Mouse (Mus musculus): ENCODE measurements around the gene Usp20. TPM values are rescaled to one million over a fixed set of nuclear protein-coding genes. Genes with fewer than 3 reads are reported as not detected.

The Usp20 gene
- polyA plus RNA-seq, 1 experiment from 2014 or later = 11.5 TPM

- Histone ChIP-seq H3K9ac (ENCODE audit: low read depth, low read length) (no peak overlapping the region), H3K36me3 (ENCODE audit: control insufficient read depth, insufficient read depth, low read length) (peaks cover 16% of the 10 kb centered on the region), H3K4me1 (replicated peaks; ENCODE audit: control insufficient read depth, insufficient read depth, low read length) (no peaks in the 10 kb centered on the region), H3K4me3 (ENCODE audit: low read depth, low read length) (no peak overlapping the region), H3K27ac (ENCODE audit: low read depth, low read length) (no peak overlapping the region), H3K4me2 (no peak overlapping the region), H3K27me3 (replicated peaks; ENCODE audit: control insufficient read depth, insufficient read depth, low read length) (no peaks in the 10 kb centered on the region), H3K9me3 (ENCODE audit: control insufficient read depth, low read length) (no peaks in the 10 kb centered on the region)
- no peak for ATAC-seq (replicated peaks; ENCODE audit: low FRiP score)
- DNase-seq (ENCODE audit: low spot score) = no peak
- WGBS = 81% methylated on average over 8 of the region's 8 CpGs
Observed at GRCm38 (mm10) chr2:31019011-31019410, 36.9 kb downstream of the Usp20 start.

- WGBS = 97% methylated on average over 2 of the region's 2 CpGs
- no peak overlapping the region for H3K4me2 ChIP-seq
- ATAC-seq (replicated peaks; ENCODE audit: low FRiP score) (no peak), DNase-seq (ENCODE audit: low spot score) (no peak)
- H3K27ac ChIP-seq (ENCODE audit: low read depth, low read length) = no peak overlapping the region
- peaks cover 16% of the 10 kb centered on the region for H3K36me3 ChIP-seq (ENCODE audit: control insufficient read depth, insufficient read depth, low read length)
- H3K4me1 ChIP-seq (replicated peaks; ENCODE audit: control insufficient read depth, insufficient read depth, low read length) = no peaks in the 10 kb centered on the region
- no peaks in the 10 kb centered on the region for H3K27me3 ChIP-seq (replicated peaks; ENCODE audit: control insufficient read depth, insufficient read depth, low read length)
- no peak overlapping the region for H3K4me3 ChIP-seq (ENCODE audit: low read depth, low read length)
- H3K9ac ChIP-seq (ENCODE audit: low read depth, low read length) = no peak overlapping the region
- H3K9me3 ChIP-seq (ENCODE audit: control insufficient read depth, low read length) = no peaks in the 10 kb centered on the region
Observed at GRCm38 (mm10) chr2:31020202-31020601, 38.1 kb downstream of the Usp20 start.

DNA sequence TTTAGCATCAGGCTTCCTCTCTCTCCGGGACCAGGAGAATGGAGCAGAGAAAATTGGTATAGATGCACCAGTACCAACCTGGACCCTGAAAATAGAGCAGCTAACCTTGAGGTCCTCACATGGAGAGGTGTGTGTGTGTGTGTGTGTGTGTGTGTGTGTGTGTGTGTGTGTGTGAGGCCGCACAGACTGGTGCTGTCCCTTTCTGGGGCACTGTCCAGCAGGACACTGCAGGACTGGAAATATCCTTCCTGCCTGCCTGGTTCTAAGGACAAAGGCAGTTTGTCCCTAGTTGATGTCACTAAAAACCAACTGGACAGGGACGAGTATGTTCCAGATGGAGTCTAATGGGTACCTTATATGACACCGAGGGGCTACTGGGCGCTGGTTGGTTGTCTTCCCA is 41.9 kb downstream of the Usp20 start:
- DNase-seq (ENCODE audit: low spot score) (no peak), ATAC-seq (replicated peaks; ENCODE audit: low FRiP score) (no peak)
- Histone ChIP-seq H3K4me1 (replicated peaks; ENCODE audit: control insufficient read depth, insufficient read depth, low read length) (no peaks in the 10 kb centered on the region), H3K9ac (ENCODE audit: low read depth, low read length) (no peak overlapping the region), H3K9me3 (ENCODE audit: control insufficient read depth, low read length) (no peaks in the 10 kb centered on the region), H3K4me2 (no peak overlapping the region), H3K27me3 (replicated peaks; ENCODE audit: control insufficient read depth, insufficient read depth, low read length) (no peaks in the 10 kb centered on the region), H3K4me3 (ENCODE audit: low read depth, low read length) (no peak overlapping the region), H3K36me3 (ENCODE audit: control insufficient read depth, insufficient read depth, low read length) (peaks cover 10% of the 10 kb centered on the region), H3K27ac (ENCODE audit: low read depth, low read length) (no peak overlapping the region)
- WGBS = 71% methylated on average over 5 of the region's 5 CpGs

GRCm38 (mm10) chr2:31024618-31025370 is 42.7 kb downstream of the Usp20 start:
- DNase-seq (ENCODE audit: low spot score) (peak; percentile 49), ATAC-seq (replicated peaks; ENCODE audit: low FRiP score) (0 out of 2 replicates have a peak, but pooled peaks have one; percentile 36)
- no peaks in the 10 kb centered on the region for H3K9me3 ChIP-seq (ENCODE audit: control insufficient read depth, low read length)
- H3K9ac ChIP-seq (ENCODE audit: low read depth, low read length) = no peak overlapping the region
- no peaks in the 10 kb centered on the region for H3K27me3 ChIP-seq (replicated peaks; ENCODE audit: control insufficient read depth, insufficient read depth, low read length)
- H3K4me2 ChIP-seq = no peak overlapping the region
- no peaks in the 10 kb centered on the region for H3K4me1 ChIP-seq (replicated peaks; ENCODE audit: control insufficient read depth, insufficient read depth, low read length)
- 27% methylated on average over 5 of the region's 5 CpGs for WGBS
- H3K36me3 ChIP-seq (ENCODE audit: control insufficient read depth, insufficient read depth, low read length) = peaks cover 9% of the 10 kb centered on the region
- no peak overlapping the region for H3K4me3 ChIP-seq (ENCODE audit: low read depth, low read length)
- no peak overlapping the region for H3K27ac ChIP-seq (ENCODE audit: low read depth, low read length)

GRCm38 (mm10) chr2:31025458-31025857 is 43.4 kb downstream of the Usp20 start:
- peaks cover 8% of the 10 kb centered on the region for H3K36me3 ChIP-seq (ENCODE audit: control insufficient read depth, insufficient read depth, low read length)
- H3K27me3 ChIP-seq (replicated peaks; ENCODE audit: control insufficient read depth, insufficient read depth, low read length) = no peaks in the 10 kb centered on the region
- no peak for ATAC-seq (replicated peaks; ENCODE audit: low FRiP score)
- H3K4me3 ChIP-seq (ENCODE audit: low read depth, low read length) = no peak overlapping the region
- H3K27ac ChIP-seq (ENCODE audit: low read depth, low read length) = no peak overlapping the region
- H3K9ac ChIP-seq (ENCODE audit: low read depth, low read length) = no peak overlapping the region
- DNase-seq (ENCODE audit: low spot score) = no peak
- H3K4me1 ChIP-seq (replicated peaks; ENCODE audit: control insufficient read depth, insufficient read depth, low read length) = no peaks in the 10 kb centered on the region
- H3K9me3 ChIP-seq (ENCODE audit: control insufficient read depth, low read length) = no peaks in the 10 kb centered on the region
- WGBS = 74% methylated on average over 3 of the region's 3 CpGs
- H3K4me2 ChIP-seq = no peak overlapping the region

DNA sequence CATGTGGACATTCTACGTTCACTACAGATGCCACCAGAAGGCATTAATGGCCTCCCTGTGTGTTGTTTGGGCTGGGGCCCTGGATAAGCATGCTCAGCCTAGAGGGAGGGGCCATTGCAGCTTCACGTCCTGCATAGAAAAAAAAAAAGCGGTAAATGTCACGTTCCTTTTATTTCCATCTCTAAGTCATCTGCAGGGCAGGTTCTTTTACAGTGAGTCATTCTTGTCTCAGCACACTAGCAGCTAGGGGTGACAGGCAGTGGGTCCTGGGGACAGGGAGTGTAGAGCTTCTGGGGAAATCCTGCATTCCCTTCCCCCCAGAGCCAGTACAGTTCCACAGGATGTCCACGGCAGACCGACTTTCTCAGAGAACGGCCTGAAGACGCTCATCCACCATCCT is 44.6 kb downstream of the Usp20 start:
- Histone ChIP-seq H3K4me2 (no peak overlapping the region), H3K9ac (ENCODE audit: low read depth, low read length) (no peak overlapping the region), H3K27me3 (replicated peaks; ENCODE audit: control insufficient read depth, insufficient read depth, low read length) (no peaks in the 10 kb centered on the region), H3K9me3 (ENCODE audit: control insufficient read depth, low read length) (no peaks in the 10 kb centered on the region), H3K4me1 (replicated peaks; ENCODE audit: control insufficient read depth, insufficient read depth, low read length) (no peaks in the 10 kb centered on the region), H3K27ac (ENCODE audit: low read depth, low read length) (no peak overlapping the region), H3K4me3 (ENCODE audit: low read depth, low read length) (no peak overlapping the region), H3K36me3 (ENCODE audit: control insufficient read depth, insufficient read depth, low read length) (peaks cover 6% of the 10 kb centered on the region; the same call in 1 of the 2 replicates)
- ATAC-seq (replicated peaks; ENCODE audit: low FRiP score) (no peak), DNase-seq (ENCODE audit: low spot score) (no peak)
- 74% methylated on average over 8 of the region's 8 CpGs for WGBS

- no peak for ATAC-seq (replicated peaks; ENCODE audit: low FRiP score)
- no peak overlapping the region for H3K27ac ChIP-seq (ENCODE audit: low read depth, low read length)
- no peak overlapping the region for H3K4me3 ChIP-seq (ENCODE audit: low read depth, low read length)
- H3K27me3 ChIP-seq (replicated peaks; ENCODE audit: control insufficient read depth, insufficient read depth, low read length) = no peaks in the 10 kb centered on the region
- no peaks in the 10 kb centered on the region for H3K4me1 ChIP-seq (replicated peaks; ENCODE audit: control insufficient read depth, insufficient read depth, low read length)
- no peak overlapping the region for H3K9ac ChIP-seq (ENCODE audit: low read depth, low read length)
- H3K36me3 ChIP-seq (ENCODE audit: control insufficient read depth, insufficient read depth, low read length) = peaks cover 31% of the 10 kb centered on the region
- H3K9me3 ChIP-seq (ENCODE audit: control insufficient read depth, low read length) = no peaks in the 10 kb centered on the region
- no peak overlapping the region for H3K4me2 ChIP-seq
- no peak for DNase-seq (ENCODE audit: low spot score)
- 88% methylated on average over 7 of the region's 7 CpGs for WGBS
Observed at GRCm38 (mm10) chr2:31031972-31032371, 49.9 kb downstream of the Usp20 start.

DNA sequence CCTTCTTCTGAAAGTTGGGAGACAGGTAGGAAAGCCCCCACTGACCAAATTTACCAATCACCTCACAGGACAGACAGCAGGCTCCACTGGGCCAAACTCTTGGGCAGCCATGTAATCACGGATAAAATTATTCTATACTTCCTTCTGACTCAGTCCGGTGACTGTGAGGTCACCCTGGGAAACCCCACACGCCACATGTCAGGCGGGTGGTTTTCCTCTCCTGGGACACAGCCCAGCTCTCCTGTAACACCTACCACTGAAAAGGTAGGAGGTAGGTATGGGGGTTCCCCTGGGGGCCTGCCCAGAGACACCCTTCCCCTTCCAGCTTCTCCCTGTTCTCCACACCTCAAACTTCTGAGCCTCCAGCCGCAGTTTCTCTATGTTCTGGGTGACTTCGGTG is 54.7 kb downstream of the Usp20 start:
- no peaks in the 10 kb centered on the region for H3K27me3 ChIP-seq (replicated peaks; ENCODE audit: control insufficient read depth, insufficient read depth, low read length)
- H3K4me2 ChIP-seq = no peak overlapping the region
- no peak overlapping the region for H3K9ac ChIP-seq (ENCODE audit: low read depth, low read length)
- DNase-seq (ENCODE audit: low spot score) = no peak
- no peak overlapping the region for H3K27ac ChIP-seq (ENCODE audit: low read depth, low read length)
- H3K9me3 ChIP-seq (ENCODE audit: control insufficient read depth, low read length) = peaks cover 2% of the 10 kb centered on the region; the same call in 1 of the 2 replicates
- H3K4me1 ChIP-seq (replicated peaks; ENCODE audit: control insufficient read depth, insufficient read depth, low read length) = no peaks in the 10 kb centered on the region
- H3K36me3 ChIP-seq (ENCODE audit: control insufficient read depth, insufficient read depth, low read length) = peaks cover 33% of the 10 kb centered on the region
- ATAC-seq (replicated peaks; ENCODE audit: low FRiP score) = no peak
- 95% methylated on average over 6 of the region's 6 CpGs for WGBS
- no peak overlapping the region for H3K4me3 ChIP-seq (ENCODE audit: low read depth, low read length)

DNA sequence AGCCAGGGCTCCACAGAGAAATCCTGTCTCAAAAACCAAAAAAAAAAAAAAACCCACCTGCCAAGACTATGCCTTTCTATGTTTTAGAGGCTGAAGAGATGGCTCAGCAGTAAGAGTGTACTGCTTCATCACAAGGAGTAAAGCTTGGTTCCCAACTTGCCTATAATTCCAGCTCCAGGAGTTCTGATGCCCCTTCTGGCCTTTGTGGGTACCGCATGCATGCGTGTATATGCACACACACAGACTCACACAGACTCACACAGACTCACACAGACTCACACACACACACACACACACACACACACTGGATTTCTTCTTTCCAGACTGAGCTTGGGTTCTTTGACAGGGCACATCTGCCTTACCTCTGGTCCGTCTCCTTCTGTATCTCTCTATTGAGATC is 58.0 kb downstream of the Usp20 start:
- H3K4me1 ChIP-seq (replicated peaks; ENCODE audit: control insufficient read depth, insufficient read depth, low read length) = no peaks in the 10 kb centered on the region
- 94% methylated on average over 3 of the region's 3 CpGs for WGBS
- peaks cover 2% of the 10 kb centered on the region; the same call in 1 of the 2 replicates for H3K9me3 ChIP-seq (ENCODE audit: control insufficient read depth, low read length)
- peaks cover 32% of the 10 kb centered on the region for H3K36me3 ChIP-seq (ENCODE audit: control insufficient read depth, insufficient read depth, low read length)
- no peaks in the 10 kb centered on the region for H3K27me3 ChIP-seq (replicated peaks; ENCODE audit: control insufficient read depth, insufficient read depth, low read length)
- H3K27ac ChIP-seq (ENCODE audit: low read depth, low read length) = no peak overlapping the region
- no peak overlapping the region for H3K4me3 ChIP-seq (ENCODE audit: low read depth, low read length)
- no peak overlapping the region for H3K9ac ChIP-seq (ENCODE audit: low read depth, low read length)
- no peak overlapping the region for H3K4me2 ChIP-seq
- DNase-seq (ENCODE audit: low spot score) (no peak), ATAC-seq (replicated peaks; ENCODE audit: low FRiP score) (no peak)
